Mouse (Mus musculus) layer of hippocampus, adult 11-12 months (tissue): ENCODE measurements at regions not wholly inside any gene's neighbourhood (a gene's known extent, or its start where the extent isn't known, plus 50 kb on each side); places are given as distances from the start of the nearest gene placed in this dataset.

Experiments
- DNase-seq: peaks from one replicate; pipeline ENCODE4 v3.0.0; 2022; ENCODE audit warnings: low spot score

DNA sequence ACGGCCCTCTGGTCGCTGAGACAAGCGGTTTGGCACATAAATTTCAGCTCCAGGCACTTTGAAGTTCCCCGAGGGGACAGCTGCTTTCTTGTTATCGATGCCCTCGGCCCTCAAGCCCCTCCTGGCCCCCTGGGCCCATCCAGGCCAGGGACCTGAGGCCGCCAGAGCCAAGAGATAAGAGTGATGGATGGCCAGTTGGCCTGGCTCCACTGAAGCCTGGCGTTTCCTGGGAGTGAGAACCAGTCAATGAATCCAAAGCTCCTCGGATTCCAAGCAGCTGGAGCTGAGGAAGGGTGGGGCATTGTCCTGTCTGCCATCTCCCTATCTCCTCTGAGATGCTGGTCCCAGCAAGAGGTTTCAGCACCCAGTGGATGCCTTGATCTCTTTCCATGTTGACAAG lies 71.6 kb upstream of the Hand1 start:
- no peak for DNase-seq

DNA sequence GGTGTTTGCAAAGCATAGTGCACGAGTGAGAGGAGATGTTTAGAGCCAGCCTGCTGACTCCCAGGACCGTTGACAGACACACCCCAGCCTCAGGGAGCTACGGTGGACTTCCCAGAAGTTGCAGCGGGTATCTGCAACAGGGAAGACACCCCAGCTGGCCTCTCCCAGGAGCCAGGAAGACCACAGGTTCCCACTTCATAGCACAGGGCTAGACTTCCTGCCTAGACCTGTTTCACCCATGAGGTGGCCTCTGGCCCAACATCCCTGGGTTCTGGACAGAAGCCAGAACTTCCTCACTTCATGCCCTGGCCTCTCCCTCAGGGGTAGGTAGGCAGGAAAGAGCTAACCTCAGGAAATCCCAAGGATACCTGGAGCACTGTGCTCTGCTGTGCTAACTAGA lies 66.7 kb upstream of the Hand1 start:
- DNase-seq = no peak

DNA sequence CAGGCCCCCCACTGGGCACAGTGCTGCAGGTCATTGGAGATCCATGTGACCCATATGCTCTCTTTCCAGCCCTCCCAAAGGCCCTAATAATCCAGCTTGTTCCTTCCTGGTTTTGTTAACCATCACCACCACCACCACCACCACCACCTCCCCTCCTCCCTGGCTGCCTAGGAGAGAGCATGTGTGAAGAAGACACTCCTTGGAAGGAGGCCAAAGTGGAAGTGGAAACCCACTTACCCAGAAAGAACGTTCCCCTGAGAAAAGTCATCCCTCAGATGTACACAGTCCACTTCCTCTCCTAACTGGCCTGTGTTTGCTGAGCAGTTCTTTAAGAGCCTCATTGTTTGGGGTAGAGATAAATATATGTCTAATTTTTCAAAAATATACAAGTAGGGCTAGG lies 62.9 kb upstream of the Hand1 start:
- no peak for DNase-seq

DNA sequence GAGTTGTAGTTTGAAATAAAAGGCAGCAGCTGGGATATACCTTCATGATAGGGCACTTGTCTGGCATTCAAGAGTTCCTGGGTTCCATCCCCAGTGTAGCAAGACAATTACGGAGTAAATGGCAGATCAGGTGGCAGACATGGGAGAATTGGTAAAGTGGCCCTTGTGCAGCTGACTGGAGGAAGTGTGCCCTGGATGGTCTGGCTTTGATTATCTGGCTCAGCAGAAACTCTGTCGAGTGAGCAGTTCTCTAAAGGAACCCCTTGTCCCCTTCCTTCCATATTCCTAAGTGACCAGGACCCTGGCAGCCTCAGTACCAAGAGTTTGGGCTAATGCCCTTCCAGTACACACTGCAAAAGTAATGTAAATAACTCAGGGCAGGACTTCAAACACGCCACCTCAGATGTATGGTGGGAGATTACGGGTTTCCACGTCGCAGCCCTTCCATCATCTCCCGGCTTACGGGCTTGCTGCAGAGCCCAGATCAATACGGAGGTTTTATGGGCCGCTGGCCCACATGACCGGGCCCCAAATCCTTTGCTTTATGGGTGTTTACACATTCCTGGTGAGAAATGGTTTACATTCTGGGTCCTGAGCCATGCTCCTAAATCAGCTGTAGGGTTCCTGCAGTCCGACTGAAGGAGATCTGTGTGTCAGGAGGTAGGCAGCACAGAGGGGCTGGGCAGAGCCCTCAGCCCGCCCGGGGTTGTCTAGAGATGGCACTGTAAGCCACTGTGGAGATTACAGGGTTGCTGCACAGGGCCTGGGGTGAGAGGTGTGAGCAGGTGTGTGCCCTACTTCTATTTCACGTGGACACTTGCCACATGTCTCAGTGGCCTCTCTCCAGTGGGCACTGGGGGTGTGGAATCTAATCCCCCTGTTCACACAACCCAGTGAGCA lies 50.4 kb upstream of the Hand1 start:
- DNase-seq = no peak
